Mouse (Mus musculus) liver, embryonic 12.5 days (tissue): ENCODE measurements around the gene Arl5a. TPM values are rescaled to one million over a fixed set of nuclear protein-coding genes. Genes with fewer than 3 reads are reported as not detected.

ENCODE experiments used
- ATAC-seq: fragments of 200-750 bp; cut with Nextera tagmentation; 2 replicates; pipeline ENCODE4 v1.8.0; 2017; ENCODE audit warnings: moderate number of reproducible peaks, mild to moderate bottlenecking, moderate library complexity
- H3K27ac ChIP-seq: fragments of 300-500 bp; sonication (generic); 2 replicates; pipeline ENCODE4 v1.5.1; 2016; ENCODE audit warnings: mild to moderate bottlenecking
- H3K27me3 ChIP-seq: fragments of 300-500 bp; sonication (generic); replicated peaks from 2 replicates; pipeline ENCODE4 v1.6.1; 2016; ENCODE audit warnings: mild to moderate bottlenecking, moderate library complexity
- H3K36me3 ChIP-seq: fragments of 300-500 bp; sonication (generic); 2 replicates; pipeline ENCODE4 v1.6.1; 2016; ENCODE audit warnings: mild to moderate bottlenecking, moderate library complexity
- H3K4me1 ChIP-seq: fragments of 300-500 bp; sonication (generic); 2 replicates; pipeline ENCODE4 v1.6.1; 2016
- H3K4me2 ChIP-seq: fragments of 300-500 bp; sonication (generic); 2 replicates; pipeline ENCODE4 v1.6.1; 2016; ENCODE audit warnings: mild to moderate bottlenecking, moderate library complexity
- H3K4me3 ChIP-seq: fragments of 300-500 bp; sonication (generic); 2 replicates; pipeline ENCODE4 v1.5.1; 2016; ENCODE audit warnings: mild to moderate bottlenecking, moderate library complexity
- H3K9ac ChIP-seq: fragments of 300-500 bp; sonication (generic); 2 replicates; pipeline ENCODE4 v1.6.1; 2016; ENCODE audit warnings: mild to moderate bottlenecking, moderate library complexity
- H3K9me3 ChIP-seq: fragments of 300-500 bp; sonication (generic); replicated peaks from 2 replicates; pipeline ENCODE4 v1.6.1; 2016; ENCODE audit warnings: mild to moderate bottlenecking, moderate library complexity
- WGBS: fragments of 180-500 bp; shearing (Covaris S2); methylation state at CpG from one replicate; pipeline ENCODE4 v1.1.7; 2016; ENCODE audit not compliant: insufficient replicate concordance; 5-methylcytosine and 5-hydroxymethylcytosine counted together
- polyA plus RNA-seq: library from polyadenylated mRNA; unstranded; fragments of >200 nt; fragmentation: Nextera tagmentation; extraction: Ambion mirVana; gene quantifications from 2 replicates; pipeline ENCODE4 v1.2.1, GENCODE M21; 2016

Arl5a gene
- polyA plus RNA-seq, 1 experiment from 2014 or later: 48.8 TPM

- H3K36me3 ChIP-seq: no peaks in the 10 kb centered on the region
- H3K4me3 ChIP-seq: no peak overlapping the region
- no peaks in the 10 kb centered on the region for H3K9me3 ChIP-seq
- no peak for ATAC-seq
- H3K4me2 ChIP-seq: no peak overlapping the region
- H3K27ac ChIP-seq: no peak overlapping the region
- WGBS: 62% methylated on average over 4 of the region's 4 CpGs
- no peak overlapping the region for H3K9ac ChIP-seq
- no peaks in the 10 kb centered on the region for H3K27me3 ChIP-seq
- H3K4me1 ChIP-seq: peaks cover 13% of the 10 kb centered on the region
Measured at GRCm38 (mm10) chr2:52440420-52441015, 15.8 kb upstream of the Arl5a start.

DNA sequence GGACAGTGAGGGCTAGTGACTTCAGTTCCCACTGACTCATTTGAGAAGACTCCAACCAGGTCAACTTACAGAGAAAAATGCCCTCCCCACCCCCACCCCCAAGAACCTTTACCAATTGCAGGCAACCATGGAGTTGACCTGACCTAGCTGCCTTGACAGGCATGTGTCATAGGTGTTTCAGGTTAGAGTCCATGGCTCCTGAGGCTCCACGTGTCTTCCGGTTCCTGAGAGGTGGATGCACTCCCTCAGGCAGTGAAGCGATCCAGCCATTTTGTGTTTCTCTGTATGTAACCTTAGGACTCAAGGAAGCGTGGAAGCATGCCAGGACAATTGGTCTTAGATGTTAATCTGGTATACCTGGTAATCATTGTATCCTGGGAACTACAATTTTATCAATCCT is 13.7 kb upstream of the Arl5a start:
- Histone ChIP-seq H3K4me2 (no peak overlapping the region), H3K4me1 (peaks cover 10% of the 10 kb centered on the region), H3K9ac (no peak overlapping the region), H3K27ac (no peak overlapping the region), H3K4me3 (no peak overlapping the region), H3K36me3 (no peaks in the 10 kb centered on the region), H3K9me3 (no peaks in the 10 kb centered on the region), H3K27me3 (no peaks in the 10 kb centered on the region)
- WGBS: 84% methylated on average over 4 of the region's 4 CpGs
- no peak for ATAC-seq

- H3K9ac ChIP-seq: no peak overlapping the region
- H3K27me3 ChIP-seq: no peaks in the 10 kb centered on the region
- H3K27ac ChIP-seq: no peak overlapping the region
- no peaks in the 10 kb centered on the region for H3K9me3 ChIP-seq
- H3K36me3 ChIP-seq: no peaks in the 10 kb centered on the region
- 58% methylated on average over 6 of the region's 6 CpGs for WGBS
- H3K4me2 ChIP-seq: no peak overlapping the region
- no peak for ATAC-seq
- peaks cover 10% of the 10 kb centered on the region for H3K4me1 ChIP-seq
- H3K4me3 ChIP-seq: no peak overlapping the region
Measured at GRCm38 (mm10) chr2:52438013-52438412, 13.3 kb upstream of the Arl5a start.

DNA sequence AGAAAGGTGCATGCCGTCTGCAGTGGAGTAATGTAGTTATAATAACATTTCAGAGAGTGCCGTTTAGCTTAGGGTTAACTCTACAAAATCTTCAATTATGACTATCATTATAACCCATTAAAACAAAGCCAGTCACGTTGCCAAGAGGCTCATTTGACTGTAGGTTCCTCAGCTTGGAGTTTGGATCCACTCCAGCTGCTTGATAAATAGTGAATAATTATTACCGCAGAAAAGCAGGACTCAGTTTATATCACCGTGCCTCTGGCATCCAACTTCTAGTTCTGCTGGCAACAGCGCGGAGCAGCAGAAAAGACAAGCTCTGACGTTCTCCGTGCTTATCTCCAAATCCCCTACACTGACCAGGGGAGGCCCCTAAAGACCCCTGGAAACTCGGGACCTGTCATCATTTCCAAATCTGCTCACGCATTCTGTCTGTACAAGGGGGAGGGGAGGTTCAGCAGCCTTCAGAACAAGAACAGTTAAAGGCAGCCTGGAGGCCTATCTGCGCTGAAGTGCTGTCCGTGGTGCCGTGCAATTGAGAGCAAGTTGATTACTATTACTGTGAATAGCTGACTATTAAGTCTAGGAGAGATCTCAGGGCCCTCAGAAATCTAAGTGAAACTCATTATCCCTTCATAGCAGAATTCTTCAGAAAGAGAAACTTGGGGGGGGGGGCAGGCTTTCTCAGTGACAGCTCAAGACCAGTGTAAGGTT is 11.4 kb upstream of the Arl5a start:
- Histone ChIP-seq H3K4me3 (no peak overlapping the region), H3K27ac (no peak overlapping the region), H3K4me2 (no peak overlapping the region), H3K27me3 (no peaks in the 10 kb centered on the region), H3K9me3 (no peaks in the 10 kb centered on the region), H3K9ac (no peak overlapping the region), H3K4me1 (no peaks in the 10 kb centered on the region), H3K36me3 (no peaks in the 10 kb centered on the region)
- WGBS: 68% methylated on average over 14 of the region's 14 CpGs
- no peak for ATAC-seq

DNA sequence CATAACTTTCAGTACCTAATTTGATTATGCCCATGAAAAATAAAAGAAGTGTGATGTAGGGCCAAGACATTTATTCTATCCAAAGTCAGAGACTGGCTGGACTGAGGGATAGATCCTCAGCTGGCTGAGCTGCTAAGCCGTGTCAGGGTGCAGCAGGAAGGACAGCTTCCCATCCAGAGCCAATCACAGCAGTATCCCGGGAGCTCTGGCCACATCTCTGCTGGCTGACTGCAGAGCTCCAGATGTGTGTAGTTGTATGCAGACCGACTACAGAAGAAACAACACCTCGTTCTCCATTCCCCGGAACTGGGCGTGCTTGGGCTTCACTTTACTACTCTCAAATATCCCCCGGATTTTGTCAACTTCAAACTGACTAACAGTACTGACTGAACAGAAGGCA is 8.7 kb upstream of the Arl5a start:
- WGBS: 70% methylated on average over 7 of the region's 7 CpGs
- H3K36me3 ChIP-seq: no peaks in the 10 kb centered on the region
- no peak overlapping the region for H3K4me2 ChIP-seq
- ATAC-seq: no peak
- H3K4me1 ChIP-seq: no peaks in the 10 kb centered on the region
- H3K27me3 ChIP-seq: no peaks in the 10 kb centered on the region
- H3K9me3 ChIP-seq: no peaks in the 10 kb centered on the region
- H3K27ac ChIP-seq: no peak overlapping the region
- no peak overlapping the region for H3K4me3 ChIP-seq
- H3K9ac ChIP-seq: no peak overlapping the region

DNA sequence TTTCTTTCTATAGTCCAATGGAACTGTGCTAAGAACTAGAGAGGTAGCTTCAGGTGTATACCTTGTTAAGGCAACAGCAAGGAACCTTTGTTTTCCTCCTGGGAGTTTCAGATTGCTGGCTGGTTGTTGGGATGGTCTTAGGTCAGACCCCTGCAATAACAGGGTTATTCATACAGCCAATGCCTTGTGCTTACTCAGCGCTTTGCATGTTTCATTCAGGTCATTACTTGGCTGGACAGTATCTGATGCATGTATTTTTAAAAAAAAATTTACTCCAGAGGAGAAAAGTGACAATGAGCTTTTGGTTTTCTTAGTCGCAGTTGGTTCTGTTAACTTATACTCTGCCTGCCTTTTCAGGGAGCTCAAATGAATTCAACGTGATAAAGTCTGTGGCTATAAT is 2.7 kb upstream of the Arl5a start:
- 73% methylated on average over 3 of the region's 3 CpGs for WGBS
- no peak overlapping the region for H3K9ac ChIP-seq
- ATAC-seq: no peak
- peaks cover 23% of the 10 kb centered on the region for H3K4me1 ChIP-seq
- no peak overlapping the region for H3K4me2 ChIP-seq
- no peak overlapping the region for H3K4me3 ChIP-seq
- no peaks in the 10 kb centered on the region for H3K9me3 ChIP-seq
- H3K36me3 ChIP-seq: no peaks in the 10 kb centered on the region
- no peak overlapping the region for H3K27ac ChIP-seq
- H3K27me3 ChIP-seq: no peaks in the 10 kb centered on the region

- peak overlapping the region; percentile 91; the same call in 1 of the 2 replicates for H3K9ac ChIP-seq
Measured at GRCm38 (mm10) chr2:52426041-52426440, 1.3 kb upstream of the Arl5a start.

DNA sequence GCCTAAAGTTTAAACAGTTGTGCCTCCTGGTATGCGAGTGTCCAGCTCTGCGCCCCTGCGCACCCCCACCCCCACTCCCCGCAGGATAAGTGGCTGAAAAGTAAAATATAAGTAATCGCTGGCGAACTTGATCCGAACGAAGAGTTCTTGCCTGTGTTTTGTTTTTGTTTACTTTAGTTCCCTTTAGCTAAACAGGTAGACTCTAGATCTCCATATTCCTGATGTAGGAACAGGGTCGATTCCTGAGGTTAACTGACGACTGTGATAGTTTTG is 758 bp upstream of the Arl5a start:
- Histone ChIP-seq H3K4me3 (peak overlapping the region; percentile 81), H3K4me2 (peak overlapping the region; percentile 79), H3K27me3 (no peaks in the 10 kb centered on the region), H3K36me3 (no peaks in the 10 kb centered on the region), H3K27ac (peak overlapping the region; percentile 68; the same call in 1 of the 2 replicates), H3K9me3 (no peaks in the 10 kb centered on the region), H3K4me1 (peaks cover 43% of the 10 kb centered on the region), H3K9ac (peak overlapping the region; percentile 91)
- 27% methylated on average over 10 of the region's 10 CpGs for WGBS
- ATAC-seq: no peak

More at GRCm38 (mm10) chr2:52426041-52426440, 1.3 kb upstream of the Arl5a start:
- peaks cover 37% of the 10 kb centered on the region for H3K4me1 ChIP-seq
- no peaks in the 10 kb centered on the region for H3K9me3 ChIP-seq
- peak overlapping the region; percentile 79 for H3K4me2 ChIP-seq
- H3K36me3 ChIP-seq: no peaks in the 10 kb centered on the region
- ATAC-seq: no peak
- H3K27me3 ChIP-seq: no peaks in the 10 kb centered on the region
- 82% methylated on average over 3 of the region's 3 CpGs for WGBS
- no peak overlapping the region for H3K27ac ChIP-seq
- peak overlapping the region; percentile 81 for H3K4me3 ChIP-seq

DNA sequence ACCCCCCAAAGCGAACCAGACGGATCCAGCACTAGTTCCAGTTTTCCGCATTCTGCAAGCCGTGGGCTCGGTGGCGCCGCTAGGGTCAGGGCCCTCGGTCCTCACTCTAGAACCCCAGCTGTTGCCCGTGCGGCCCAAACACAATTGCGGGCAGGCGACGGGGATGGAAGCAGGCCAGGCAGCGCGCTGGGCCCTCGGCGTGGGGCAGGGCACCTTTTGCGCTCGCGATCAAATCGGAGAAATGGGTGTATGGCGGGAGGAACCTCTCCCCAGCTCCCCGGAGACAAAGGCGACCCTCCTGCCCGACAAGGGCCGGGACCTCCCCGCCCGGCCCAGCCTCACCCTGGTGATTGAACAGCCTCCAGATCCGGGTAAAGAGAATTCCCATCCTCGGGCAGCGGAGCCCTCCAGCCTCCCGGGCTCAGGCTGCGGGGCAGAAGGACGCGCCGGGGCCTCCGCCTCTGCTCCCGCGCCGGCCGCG is 413 bp downstream of the Arl5a start:
- Histone ChIP-seq H3K4me2 (peak overlapping the region; percentile 79), H3K27me3 (no peaks in the 10 kb centered on the region), H3K36me3 (no peaks in the 10 kb centered on the region), H3K9me3 (no peaks in the 10 kb centered on the region), H3K4me1 (peaks cover 54% of the 10 kb centered on the region), H3K4me3 (peak overlapping the region; percentile 81), H3K27ac (peak overlapping the region; percentile 85), H3K9ac (peak overlapping the region; percentile 91)
- WGBS: under 1% methylated on average over 42 of the region's 42 CpGs
- ATAC-seq: no peak; the same call in none of the 2 replicates

- Histone ChIP-seq H3K36me3 (no peaks in the 10 kb centered on the region), H3K9me3 (no peaks in the 10 kb centered on the region), H3K4me1 (peaks cover 60% of the 10 kb centered on the region), H3K4me2 (peak overlapping the region; percentile 79), H3K4me3 (peak overlapping the region; percentile 81), H3K9ac (peak overlapping the region; percentile 91), H3K27ac (peak overlapping the region; percentile 85), H3K27me3 (no peaks in the 10 kb centered on the region)
- 3% methylated on average over 16 of the region's 16 CpGs for WGBS
- no peak for ATAC-seq
Measured at GRCm38 (mm10) chr2:52423611-52424247, 972 bp downstream of the Arl5a start.

- Histone ChIP-seq H3K4me1 (peaks cover 61% of the 10 kb centered on the region), H3K27ac (peak overlapping the region; percentile 85), H3K9me3 (no peaks in the 10 kb centered on the region), H3K4me2 (peak overlapping the region; percentile 79), H3K36me3 (no peaks in the 10 kb centered on the region), H3K4me3 (peak overlapping the region; percentile 81), H3K9ac (peak overlapping the region; percentile 91), H3K27me3 (no peaks in the 10 kb centered on the region)
- no peak for ATAC-seq
- 36% methylated on average over 8 of the region's 8 CpGs for WGBS
Measured at GRCm38 (mm10) chr2:52422871-52423610, 1.7 kb downstream of the Arl5a start.

DNA sequence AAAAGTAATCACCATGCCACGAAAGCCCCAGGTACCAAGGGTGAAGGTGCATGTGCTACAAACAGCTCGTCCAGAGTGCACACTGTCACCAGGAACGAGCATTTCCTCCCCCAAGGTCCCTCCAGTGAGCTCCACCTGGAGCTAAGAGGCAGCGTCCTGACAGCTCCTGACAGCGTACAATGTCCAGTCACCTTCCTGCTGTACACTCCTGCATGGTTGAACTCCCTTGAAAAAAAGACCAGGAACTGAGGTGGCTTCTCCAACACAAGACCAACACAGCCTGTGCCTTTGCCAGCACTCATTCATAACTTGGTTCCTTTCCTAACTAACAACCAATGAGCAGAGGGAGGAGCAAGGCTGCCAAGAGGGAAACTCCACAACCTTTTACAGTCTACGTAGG is 3.5 kb downstream of the Arl5a start:
- H3K27me3 ChIP-seq: no peaks in the 10 kb centered on the region
- 40% methylated on average over 6 of the region's 6 CpGs for WGBS
- H3K27ac ChIP-seq: peak overlapping the region; percentile 23; the same call in 1 of the 2 replicates
- 0 out of 2 replicates have a peak overlapping the region, but pooled peaks have one; percentile 6 for H3K4me3 ChIP-seq
- no peaks in the 10 kb centered on the region for H3K9me3 ChIP-seq
- H3K9ac ChIP-seq: peak overlapping the region; percentile 39; the same call in 1 of the 2 replicates
- H3K4me1 ChIP-seq: peaks cover 60% of the 10 kb centered on the region
- H3K36me3 ChIP-seq: peaks cover 12% of the 10 kb centered on the region
- peak overlapping the region; percentile 79 for H3K4me2 ChIP-seq
- no peak for ATAC-seq
